Mouse (Mus musculus) thymus, adult 2 months (tissue): ENCODE results near the gene Ccdc142.

Experiments
- CTCF ChIP-seq: fragments of 200-500 bp; IDR thresholded peaks from 2 replicates; pipeline ENCODE4 v1.5.1; 2012; ENCODE audit warnings: mild to moderate bottlenecking, control low read depth, low read length, moderate library complexity, borderline replicate concordance; ENCODE audit not compliant: control insufficient read depth, poor library complexity, insufficient read depth; ENCODE audit errors: extremely low read depth
- POLR2A ChIP-seq: fragments of 200-500 bp; IDR thresholded peaks from 2 replicates; pipeline ENCODE4 v1.6.1; 2012; ENCODE audit warnings: mild to moderate bottlenecking, low read length, control low read depth, moderate library complexity; ENCODE audit not compliant: control insufficient read depth, poor library complexity, insufficient read depth; ENCODE audit errors: extremely low read depth

DNA sequence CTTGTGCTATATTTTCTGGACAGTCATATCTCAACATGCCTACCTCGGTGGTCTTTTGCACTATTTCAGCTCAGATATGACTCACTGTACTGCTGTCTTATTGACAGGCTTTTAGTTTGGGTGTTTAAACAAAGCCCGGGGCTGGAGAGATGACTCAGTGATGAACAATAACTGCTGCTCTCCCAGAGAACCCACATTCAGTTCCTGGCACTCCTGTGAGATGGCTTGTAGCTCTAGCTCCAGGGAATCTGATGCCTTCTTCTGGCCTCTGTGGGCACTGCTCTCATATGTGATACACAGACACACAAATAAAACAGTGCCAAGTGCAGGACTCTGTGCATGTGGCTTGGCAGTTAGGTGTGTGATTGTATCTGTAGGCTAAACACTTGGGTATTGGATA lies 43.8 kb downstream of the Ccdc142 start:
- no peak for TF ChIP-seq POLR2A
- TF ChIP-seq CTCF, result no peak
